In genomic region chr17:75036881-75037280, GRCm38 (mm10) we compare ENCODE assay signal across 22 mouse cellular contexts. TPM values are rescaled to one million over a fixed set of nuclear protein-coding genes. Genes with fewer than 3 reads are reported as not detected.
A peak's percentile ranks its signal among the peaks of the same experiment; 100 is the strongest.
DNase-seq lines count a peak whose midpoint lies in the region; ATAC-seq and TF ChIP-seq lines count a peak whose summit lies in the region.
"Had no signal": no experiment of that assay in that cellular context is flagged by ENCODE, and none has a peak within 500 bp of the region (broad histone marks: within the 10 kb centered on the region; RNA-seq: fewer than 3 reads in every experiment).

No protein-coding gene starts in this region.

- no peak for ATAC-seq in kidney, embryonic 14.5 days (ENCODE audit: low FRiP score, low TSS enrichment)
- 0 out of 2 replicates have a peak, but pooled peaks have one; percentile 16 for ATAC-seq in lung, postnatal 0 days
- ATAC-seq: activated CD4-positive, CD25-positive, alpha-beta regulatory T cell, adult 4 months; CD4-positive, CD25-positive, alpha-beta regulatory T cell, adult 4 months; Patski had no signal

- DNase-seq in heart, adult 11 months, result peak; percentile 93
- no peak for DNase-seq in heart, adult 8-10 months (ENCODE audit: low spot score)
- no peak for DNase-seq in heart, adult 2 months
- no peak for DNase-seq in heart, postnatal 25 days (ENCODE audit: low spot score)
- DNase-seq in kidney, adult 2 months, result no peak
- no peak for DNase-seq in lung, postnatal 0 days (ENCODE audit: low spot score)
- DNase-seq in lung, postnatal 36 days, result no peak
- DNase-seq: adrenal gland, adult 2 months; adrenal gland, adult 8-10 months; adrenal gland, postnatal 10 days; adrenal gland, postnatal 14 days; adrenal gland, postnatal 25 days; adrenal gland, postnatal 36 days; B cell, adult 2 months; cerebellum, adult 11 months; cerebellum, adult 11-12 months had no signal

- no peak for TF ChIP-seq EP300 in heart, adult 2 months (IDR thresholded peaks at IDR 0.05; ENCODE audit: insufficient read depth, low read depth, low read length)
- no peak for TF ChIP-seq EP300 in lung, postnatal 0 days (IDR thresholded peaks at IDR 0.05)

- no peak overlapping the region for H3K4me3 ChIP-seq in heart, adult 2 months
- H3K4me3 ChIP-seq in kidney, adult 2 months (ENCODE audit: insufficient read depth, low read depth, low read length), result no peak overlapping the region
- no peak overlapping the region for H3K4me3 ChIP-seq in kidney, embryonic 14.5 days (ENCODE audit: low read length)
- no peak overlapping the region for H3K4me3 ChIP-seq in lung, postnatal 0 days (ENCODE audit: low read depth, low read length)

- no peak overlapping the region for H3K9ac ChIP-seq in heart, adult 2 months (ENCODE audit: low read depth, low read length)
- H3K9ac ChIP-seq in kidney, embryonic 14.5 days (ENCODE audit: low read depth, low read length), result no peak overlapping the region
- no peak overlapping the region for H3K9ac ChIP-seq in lung, postnatal 0 days (replicated peaks; ENCODE audit: low read depth)

- H3K9me3 ChIP-seq in kidney, embryonic 14.5 days (ENCODE audit: control insufficient read depth, low read length), result no peaks in the 10 kb centered on the region
- no peaks in the 10 kb centered on the region for H3K9me3 ChIP-seq in lung, postnatal 0 days (ENCODE audit: low read length)
- H3K9me3 ChIP-seq: G1E had no signal

- peaks cover 18% of the 10 kb centered on the region for H3K4me1 ChIP-seq in heart, adult 2 months (ENCODE audit: control insufficient read depth, insufficient read depth, low read length)
- H3K4me1 ChIP-seq in kidney, adult 2 months (ENCODE audit: control insufficient read depth, insufficient read depth, low read length), result no peaks in the 10 kb centered on the region
- H3K4me1 ChIP-seq in kidney, embryonic 14.5 days (ENCODE audit: control insufficient read depth, insufficient read depth, low read length), result no peaks in the 10 kb centered on the region
- no peaks in the 10 kb centered on the region for H3K4me1 ChIP-seq in lung, postnatal 0 days (ENCODE audit: insufficient read depth, low read depth, low read length)

- H3K27me3 ChIP-seq in heart, adult 2 months (ENCODE audit: control insufficient read depth, insufficient read depth, low read length), result no peaks in the 10 kb centered on the region
- H3K27me3 ChIP-seq in kidney, adult 2 months (replicated peaks; ENCODE audit: control insufficient read depth, insufficient read depth, low read length), result no peaks in the 10 kb centered on the region
- no peaks in the 10 kb centered on the region for H3K27me3 ChIP-seq in kidney, embryonic 14.5 days (ENCODE audit: control insufficient read depth, insufficient read depth, low read length)
- H3K27me3 ChIP-seq in lung, postnatal 0 days (replicated peaks; ENCODE audit: insufficient read depth, low read length), result no peaks in the 10 kb centered on the region
- H3K27me3 ChIP-seq: CH12.LX, Patski had no signal

- H3K36me3 ChIP-seq in heart, adult 2 months (ENCODE audit: control insufficient read depth, insufficient read depth, low read length), result peaks cover 12% of the 10 kb centered on the region
- no peaks in the 10 kb centered on the region for H3K36me3 ChIP-seq in kidney, adult 2 months (ENCODE audit: control insufficient read depth, insufficient read depth, low read length)
- no peaks in the 10 kb centered on the region for H3K36me3 ChIP-seq in kidney, embryonic 14.5 days (ENCODE audit: control insufficient read depth, insufficient read depth, low read length)
- H3K36me3 ChIP-seq in lung, postnatal 0 days (ENCODE audit: insufficient read depth, low read length), result no peaks in the 10 kb centered on the region
- H3K36me3 ChIP-seq: G1E had no signal

- no peak overlapping the region for H3K4me2 ChIP-seq in kidney, embryonic 14.5 days (replicated peaks; ENCODE audit: low read depth, low read length)
- no peak overlapping the region for H3K4me2 ChIP-seq in lung, postnatal 0 days (replicated peaks; ENCODE audit: low read depth, low read length)

- no peak for TF ChIP-seq CTCF in heart, adult 2 months (IDR thresholded peaks at IDR 0.05)
- TF ChIP-seq CTCF in kidney, adult 2 months (conservative IDR thresholded peaks at IDR 0.05; ENCODE audit: insufficient read depth, insufficient read length, low read depth, low read length), result no peak
- no peak for TF ChIP-seq CTCF in lung, postnatal 0 days (IDR thresholded peaks at IDR 0.05)

- H3K79me2 ChIP-seq in heart, adult 2 months (replicated peaks; ENCODE audit: control insufficient read depth, insufficient read depth, low read length), result no peaks in the 10 kb centered on the region; the same call in 1 of the 2 replicates

- TF ChIP-seq POLR2A in heart, adult 2 months (IDR thresholded peaks at IDR 0.05; ENCODE audit: insufficient read depth, low read depth, low read length), result no peak
- no peak for TF ChIP-seq POLR2A in kidney, adult 2 months (IDR thresholded peaks at IDR 0.05; ENCODE audit: low read depth, low read length)

- 47% methylated on average over 6 of the region's 6 CpGs for WGBS in heart, adult 2 months
- WGBS in kidney, adult 2 months, result 63% methylated on average over 6 of the region's 6 CpGs
- 64% methylated on average over 6 of the region's 6 CpGs for WGBS in kidney, embryonic 14.5 days
- WGBS in lung, postnatal 0 days, result 61% methylated on average over 6 of the region's 6 CpGs

- H3K27ac ChIP-seq in heart, adult 2 months, result peak overlapping the region; percentile 51
- H3K27ac ChIP-seq in kidney, adult 2 months (ENCODE audit: insufficient read depth, low read depth, low read length), result peak overlapping the region; percentile 37; the same call in 1 of the 2 replicates
- no peak overlapping the region for H3K27ac ChIP-seq in kidney, embryonic 14.5 days (ENCODE audit: low read depth, low read length)
- H3K27ac ChIP-seq in lung, postnatal 0 days (ENCODE audit: low read length), result no peak overlapping the region

- intact Hi-C loops in heart, adult 2 months (cut with DNase I), result no loop called here
- intact Hi-C loops in heart, postnatal 25 days (cut with DNase I), result no loop called here

RNA-seq across cellular contexts. Expression of gene Ltbp1, which starts 31.5 kb away (rescaled TPM):
- total RNA-seq in heart, adult 8-10 months (2022), result 10 to 100 TPM; 35.7 to 46.0 (median 42.1) TPM
- total RNA-seq in heart, adult 2 months (2021), result 10 to 100 TPM; 39.9 to 40.4 TPM
- polyA plus RNA-seq in heart, adult 2 months (2012; rRNA removed), result 17.2 and 27.9 TPM in 2 replicates
- 10 to 100 TPM; 41.5 to 44.7 TPM for total RNA-seq in heart, postnatal 25 days (2021)
- polyA plus RNA-seq in kidney, adult 2 months (2012; rRNA removed), result 8.8 and 10.2 TPM in 2 replicates
- 35.2 and 54.7 TPM in 2 replicates for polyA plus RNA-seq in kidney, embryonic 14.5 days (2014; fragmentation: Nextera tagmentation; extraction: Ambion mirVana)
- polyA plus RNA-seq in lung, postnatal 0 days (2015; fragmentation: Nextera tagmentation; extraction: Ambion mirVana), result 24.0 and 27.1 TPM in 2 replicates
- polyA plus RNA-seq: G1E had no signal

Comparison
In these comparisons a context has a peak if more than half of its experiments do, and no peak if none do; other contexts are left out.
1. H3K27ac ChIP-seq: peak in heart, adult 2 months (single experiment) and kidney, adult 2 months (single experiment); none in kidney, embryonic 14.5 days (single experiment) and lung, postnatal 0 days (single experiment).